Mouse (Mus musculus) spleen, adult 12 weeks (tissue): ENCODE results near the gene Prnd.

Source experiments
- DNase-seq: peaks from one replicate; pipeline ENCODE4 v3.0.0; 2022; ENCODE audit warnings: low spot score

The Prnd gene

GRCm38 (mm10) chr2:131982546-131983196 lies 32.0 kb downstream of the Prnd start:
- no peak for DNase-seq

DNA sequence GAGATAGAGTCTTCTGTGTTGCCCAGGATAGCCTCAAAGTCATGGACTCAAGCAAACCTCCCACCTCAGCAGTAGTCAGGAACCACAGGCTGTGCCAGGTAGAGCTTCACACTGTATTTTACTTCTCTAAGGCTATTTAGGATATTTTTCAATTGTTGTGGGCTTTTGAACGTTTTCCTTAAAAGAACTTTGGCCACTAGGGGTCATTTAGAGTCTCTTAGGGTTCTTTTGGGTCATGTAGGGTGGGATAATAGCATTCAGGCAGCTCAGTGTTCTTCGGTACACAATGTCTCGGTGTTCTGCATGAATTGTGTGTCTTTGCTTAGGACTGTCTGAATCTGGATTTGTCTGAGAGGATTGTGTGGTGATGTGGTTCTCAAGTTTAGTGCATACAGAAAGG lies 37.3 kb downstream of the Prnd start:
- no peak for DNase-seq

GRCm38 (mm10) chr2:131988550-131988949 lies 37.9 kb downstream of the Prnd start:
- DNase-seq: no peak

- DNase-seq: no peak
Measured at GRCm38 (mm10) chr2:131992487-131992886, 41.8 kb downstream of the Prnd start.

DNA sequence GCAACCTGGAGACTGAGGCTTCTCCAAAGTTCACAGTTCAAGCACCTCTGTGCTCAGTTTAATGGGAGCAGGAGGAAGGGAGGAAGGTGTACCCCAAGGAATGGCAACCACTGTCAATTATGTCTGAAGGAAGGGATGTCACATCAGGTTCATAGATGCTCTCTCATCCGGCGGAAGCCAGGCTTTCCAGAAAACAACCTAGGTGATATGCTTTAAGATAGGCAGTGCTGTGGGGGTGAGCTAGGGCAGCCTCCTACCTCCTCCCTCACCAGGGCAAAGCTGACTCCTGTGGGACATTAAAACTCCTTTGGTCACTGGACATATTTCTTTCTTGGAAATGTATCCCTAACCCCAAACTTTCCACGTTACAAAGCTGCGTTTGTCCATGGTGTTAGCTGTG lies 42.5 kb downstream of the Prnd start:
- no peak for DNase-seq

DNA sequence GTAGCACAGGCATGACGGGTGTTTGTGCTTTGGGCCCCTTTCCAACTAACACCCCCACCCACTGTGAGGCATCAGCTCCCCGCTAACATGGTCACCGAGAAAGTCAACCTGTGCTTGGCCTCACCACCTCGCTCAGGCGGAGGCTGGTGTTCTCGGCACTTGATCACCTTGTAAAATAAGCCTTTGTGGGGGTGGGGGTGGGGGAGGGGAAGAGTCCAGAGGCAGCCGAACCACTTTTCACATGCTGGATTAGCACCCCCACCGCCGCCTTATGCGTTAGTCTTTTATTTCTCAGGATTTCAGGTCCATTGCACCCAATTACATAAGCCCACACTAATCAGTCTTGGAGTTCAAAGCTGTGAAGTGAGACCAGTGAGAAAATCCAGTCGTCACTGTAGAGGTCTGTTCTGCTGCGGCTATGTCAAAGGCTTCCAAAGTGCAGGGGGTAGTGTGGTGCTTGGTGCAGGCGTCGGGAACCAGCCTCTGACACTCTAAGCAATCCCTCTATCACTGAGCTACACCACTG lies 43.0 kb downstream of the Prnd start:
- no peak for DNase-seq

- no peak for DNase-seq
Measured at GRCm38 (mm10) chr2:131994971-131995370, 44.3 kb downstream of the Prnd start.

DNA sequence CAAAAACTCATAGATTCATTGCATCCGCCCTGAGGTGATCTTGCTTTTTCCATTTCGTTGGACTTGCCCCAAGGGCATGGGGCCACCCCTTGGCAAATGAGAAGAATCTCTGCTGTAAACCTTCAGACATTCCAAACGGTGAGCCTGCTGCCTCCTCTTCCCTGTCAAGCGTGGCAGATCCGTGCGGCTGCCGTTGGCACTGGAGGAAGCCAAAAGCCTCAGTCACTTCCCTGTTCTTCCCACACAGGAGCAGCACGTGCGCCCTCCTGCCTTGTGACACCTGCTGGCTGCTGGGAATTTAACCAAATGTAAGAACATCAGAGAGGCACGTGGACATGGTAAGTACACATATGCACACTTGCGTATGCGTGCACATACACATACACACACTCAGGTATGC lies 45.1 kb downstream of the Prnd start:
- DNase-seq: no peak

DNA sequence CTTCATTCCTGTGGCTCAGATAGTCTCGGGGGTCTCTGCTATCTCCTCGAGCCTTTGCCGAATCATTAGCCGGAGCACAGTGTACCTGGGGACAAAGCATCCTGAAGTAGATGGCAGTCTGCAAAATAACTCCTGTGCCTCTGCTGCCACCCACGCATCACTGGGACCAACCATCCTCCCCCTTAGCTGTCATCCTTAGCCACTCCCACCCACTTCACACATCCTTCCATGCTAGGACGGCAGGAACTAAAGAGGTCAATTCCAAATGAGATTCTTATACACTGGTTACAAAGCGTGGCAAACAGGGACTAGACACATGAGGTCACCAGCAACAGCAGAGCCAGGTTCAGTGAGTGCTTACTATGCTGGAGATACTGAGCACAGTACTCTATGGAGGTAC lies 45.7 kb downstream of the Prnd start:
- no peak for DNase-seq

GRCm38 (mm10) chr2:131997356-131997755 lies 46.7 kb downstream of the Prnd start:
- no peak for DNase-seq

GRCm38 (mm10) chr2:132001696-132002334 lies 51.2 kb downstream of the Prnd start:
- DNase-seq: no peak

GRCm38 (mm10) chr2:132003916-132004315 lies 53.3 kb downstream of the Prnd start:
- no peak for DNase-seq

DNA sequence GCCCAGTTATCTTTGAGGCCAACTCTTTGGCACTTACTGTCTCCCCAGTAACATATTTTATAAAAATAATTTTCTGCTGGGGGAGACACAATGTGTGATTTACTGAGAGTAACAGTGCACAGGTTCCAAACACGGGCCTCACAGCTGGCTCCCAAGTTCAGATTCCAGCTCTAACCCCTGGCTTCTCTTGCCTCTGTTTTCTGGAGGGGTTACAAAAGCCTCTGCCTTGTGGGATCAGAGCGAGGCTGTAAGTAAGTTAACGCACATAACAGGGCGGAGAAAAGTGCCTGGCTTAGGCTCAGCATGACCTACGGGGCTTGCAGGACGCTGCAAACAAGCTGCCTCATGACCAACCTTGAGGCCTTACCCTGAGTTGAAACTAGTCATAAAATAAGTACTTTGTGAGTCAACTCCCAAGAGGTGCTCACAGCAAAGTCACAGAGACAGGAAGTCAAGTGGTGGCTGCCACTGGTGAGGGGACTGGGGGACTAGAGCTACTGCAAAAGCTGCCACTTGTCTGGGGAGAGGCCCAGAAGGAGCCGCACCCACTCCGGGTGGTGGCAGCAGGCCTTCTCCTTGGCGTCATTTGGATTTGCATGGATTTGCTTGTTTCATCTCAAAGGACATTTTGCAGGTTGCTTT lies 54.0 kb downstream of the Prnd start:
- DNase-seq: no peak

DNA sequence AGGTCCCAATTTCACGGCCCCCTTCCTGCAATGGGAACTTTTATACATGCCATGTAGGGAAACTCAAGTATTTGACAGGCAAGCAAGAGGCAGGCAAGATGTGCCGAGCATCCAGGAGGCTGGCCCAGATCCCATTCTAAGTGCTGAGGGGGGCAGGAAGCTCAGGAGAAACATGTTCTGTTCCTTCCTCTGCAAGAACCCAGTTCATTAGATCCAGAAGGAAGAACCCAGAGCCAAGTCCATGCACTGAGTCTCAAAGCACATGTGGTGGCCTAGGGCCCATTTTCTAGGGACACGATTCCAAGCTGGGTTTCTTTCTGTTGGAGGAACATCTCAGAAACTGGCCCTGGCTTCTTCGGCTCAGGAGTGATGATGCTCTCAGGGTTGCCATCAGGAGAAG lies 54.8 kb downstream of the Prnd start:
- DNase-seq: no peak
